Mouse (Mus musculus) midbrain, embryonic 11.5 days (tissue): ENCODE measurements around the gene Hsh2d. TPM values are rescaled to one million over a fixed set of nuclear protein-coding genes. Genes with fewer than 3 reads are reported as not detected.

ENCODE experiments used
- ATAC-seq: fragments of 200-750 bp; cut with Nextera tagmentation; 2 replicates; pipeline ENCODE4 v1.8.0; 2017; ENCODE audit warnings: moderate TSS enrichment, moderate library complexity; ENCODE audit not compliant: low FRiP score
- DNase-seq: peaks from one replicate; pipeline ENCODE4 v3.0.0; 2015; ENCODE audit warnings: low spot score; ENCODE audit errors: missing footprints
- H3K27ac ChIP-seq: fragments of 300-500 bp; sonication (generic); 2 replicates; pipeline ENCODE4 v1.5.1; 2014; ENCODE audit warnings: low read depth, low read length
- H3K27me3 ChIP-seq: fragments of 300-500 bp; sonication (generic); 2 replicates; pipeline ENCODE4 v1.6.1; 2014; ENCODE audit warnings: mild to moderate bottlenecking, low read length, moderate library complexity, mixed read lengths; ENCODE audit not compliant: control insufficient read depth, insufficient read depth
- H3K36me3 ChIP-seq: fragments of 300-500 bp; sonication (generic); 2 replicates; pipeline ENCODE4 v1.6.1; 2014; ENCODE audit warnings: mild to moderate bottlenecking, low read length, moderate library complexity, mixed read lengths; ENCODE audit not compliant: control insufficient read depth, insufficient read depth
- H3K4me1 ChIP-seq: fragments of 300-500 bp; sonication (generic); 2 replicates; pipeline ENCODE4 v1.6.1; 2014; ENCODE audit warnings: low read length; ENCODE audit not compliant: control insufficient read depth, insufficient read depth
- H3K4me2 ChIP-seq: fragments of 300-500 bp; sonication (generic); 2 replicates; pipeline ENCODE4 v1.6.1; 2014; ENCODE audit warnings: mild to moderate bottlenecking, moderate library complexity
- H3K4me3 ChIP-seq: fragments of 300-500 bp; sonication (generic); 2 replicates; pipeline ENCODE4 v1.5.1; 2014; ENCODE audit warnings: low read depth, low read length
- H3K9ac ChIP-seq: fragments of 300-500 bp; sonication (generic); 2 replicates; pipeline ENCODE4 v1.6.1; 2014; ENCODE audit warnings: low read length
- H3K9me3 ChIP-seq: fragments of 300-500 bp; sonication (generic); 2 replicates; pipeline ENCODE4 v1.6.1; 2016; ENCODE audit warnings: low read length; ENCODE audit not compliant: control insufficient read depth
- WGBS: fragments of 180-500 bp; shearing (Covaris S2); extraction: QIAGEN DNeasy Blood & Tissue Kit; methylation state at CpG from one replicate; pipeline ENCODE4 v1.1.7; 2014; 5-methylcytosine and 5-hydroxymethylcytosine counted together
- polyA plus RNA-seq: library from polyadenylated mRNA; unstranded; fragments of >200 nt; fragmentation: Nextera tagmentation; extraction: Ambion mirVana; gene quantifications from 2 replicates; pipeline ENCODE4 v1.2.1, GENCODE M21; 2014

The Hsh2d gene
- polyA plus RNA-seq, 1 experiment from 2014 or later, result not detected

DNA sequence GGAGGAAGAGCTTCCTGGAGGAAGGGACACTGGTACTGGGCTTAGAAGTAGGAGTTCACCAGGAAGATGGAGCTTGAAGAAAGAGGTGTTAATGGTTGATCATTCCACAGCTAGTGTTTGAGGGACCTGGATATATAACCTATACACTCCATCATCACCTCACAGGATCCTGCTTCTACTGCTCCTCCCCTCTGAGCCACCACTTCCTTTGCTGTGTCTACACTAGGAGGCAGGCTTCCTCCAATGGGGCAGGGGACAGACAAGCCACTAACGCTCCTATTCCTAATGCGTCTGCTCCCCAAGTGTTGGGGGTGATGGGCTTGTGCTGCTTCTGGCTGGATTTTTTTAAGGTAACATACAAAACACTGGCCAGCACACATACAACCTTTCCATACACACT is 21.3 kb downstream of the Hsh2d start:
- Histone ChIP-seq H3K27me3 (no peaks in the 10 kb centered on the region), H3K9me3 (no peaks in the 10 kb centered on the region), H3K27ac (no peak overlapping the region), H3K9ac (no peak overlapping the region), H3K4me1 (no peaks in the 10 kb centered on the region), H3K36me3 (no peaks in the 10 kb centered on the region), H3K4me2 (no peak overlapping the region), H3K4me3 (no peak overlapping the region)
- no peak for DNase-seq
- no peak for ATAC-seq
- WGBS, result 73% methylated on average over 2 of the region's 2 CpGs

DNA sequence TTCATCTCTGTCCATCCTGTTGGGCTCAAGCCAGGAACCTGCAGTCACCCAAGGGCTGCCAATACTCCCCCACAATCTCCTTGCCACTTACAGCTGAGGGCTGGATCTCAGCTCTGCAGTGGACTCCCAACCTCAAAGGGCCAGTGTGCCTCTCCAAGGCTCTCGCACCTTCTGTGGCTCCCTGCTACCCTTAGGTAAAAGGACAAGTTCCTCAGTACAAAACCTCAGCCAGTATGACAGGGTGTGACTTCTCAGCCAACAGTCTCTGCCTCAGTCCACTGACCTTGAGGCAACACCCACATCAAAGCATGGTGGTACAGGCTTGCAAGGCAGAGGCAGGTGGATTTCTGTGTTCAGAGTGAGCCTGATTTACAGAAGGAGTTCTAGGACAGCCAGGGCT is 22.4 kb downstream of the Hsh2d start:
- no peaks in the 10 kb centered on the region for H3K36me3 ChIP-seq
- no peak overlapping the region for H3K4me3 ChIP-seq
- no peaks in the 10 kb centered on the region for H3K9me3 ChIP-seq
- DNase-seq (no peak), ATAC-seq (no peak)
- no peak overlapping the region for H3K27ac ChIP-seq
- 88% methylated on average over 1 of the region's 1 CpGs for WGBS
- no peak overlapping the region for H3K4me2 ChIP-seq
- H3K9ac ChIP-seq, result no peak overlapping the region
- no peaks in the 10 kb centered on the region for H3K27me3 ChIP-seq
- no peaks in the 10 kb centered on the region for H3K4me1 ChIP-seq

DNA sequence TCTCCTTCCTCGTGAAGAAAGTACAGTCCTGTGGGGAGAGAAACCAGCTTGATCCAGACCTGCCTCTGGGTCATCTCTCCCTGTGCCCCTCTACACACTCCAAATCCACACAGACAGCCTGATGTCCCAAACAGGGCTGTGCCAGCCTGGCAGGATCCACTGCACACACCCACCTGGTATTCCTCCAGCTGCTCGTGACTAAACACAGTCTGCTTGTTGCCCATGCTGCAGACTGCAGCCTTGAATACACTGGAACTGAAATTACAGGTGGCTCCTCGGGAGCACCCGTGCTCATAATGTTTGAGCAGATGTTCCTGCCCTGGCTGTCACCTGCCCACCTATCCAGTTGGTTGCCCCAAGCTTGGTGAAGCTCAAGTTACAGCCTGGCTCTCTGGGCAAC is 23.3 kb downstream of the Hsh2d start, which contains the start of gene Cib3:
Cib3 (minus strand) TSS at position 87 of the 400 bp plus-strand sequence.
- Histone ChIP-seq H3K27me3 (no peaks in the 10 kb centered on the region), H3K4me3 (no peak within 1 kb of the TSS), H3K9ac (no peak within 1 kb of the TSS), H3K4me2 (no peak within 1 kb of the TSS), H3K36me3 (no peaks in the 10 kb centered on the region), H3K4me1 (no peaks in the 10 kb centered on the region), H3K9me3 (no peaks in the 10 kb centered on the region), H3K27ac (no peak within 1 kb of the TSS)
- WGBS, result 72% methylated on average over 4 of the region's 4 CpGs
- DNase-seq (no peak), ATAC-seq (no peak)

DNA sequence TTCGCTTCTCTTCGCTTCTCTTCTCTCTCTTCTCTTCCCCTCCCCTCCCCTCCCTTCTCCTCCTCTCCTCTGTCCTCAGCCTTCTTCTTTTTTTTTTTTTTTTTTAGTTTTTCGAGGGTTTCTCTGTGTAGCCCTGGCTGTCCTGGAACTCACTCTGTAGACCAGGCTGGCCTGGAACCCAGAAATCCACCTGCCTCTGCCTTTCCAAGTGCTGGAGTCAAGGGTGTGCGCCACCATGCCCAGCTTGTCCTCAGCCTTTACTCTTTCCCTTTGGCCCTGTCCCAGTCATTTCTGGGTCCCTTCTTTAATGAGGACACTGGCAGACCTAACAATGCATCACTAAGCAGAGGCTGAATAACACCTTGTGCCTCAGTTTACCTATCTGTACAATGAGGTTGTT is 24.1 kb downstream of the Hsh2d start, which contains the start of gene Gm11034:
Gm11034 (minus strand) TSS at position 101 of the 400 bp plus-strand sequence.
- DNase-seq (no peak), ATAC-seq (no peak)
- no peaks in the 10 kb centered on the region for H3K4me1 ChIP-seq
- H3K4me2 ChIP-seq, result no peak within 1 kb of the TSS
- H3K9ac ChIP-seq, result no peak within 1 kb of the TSS
- H3K27me3 ChIP-seq, result no peaks in the 10 kb centered on the region
- 76% methylated on average over 4 of the region's 4 CpGs for WGBS
- no peak within 1 kb of the TSS for H3K4me3 ChIP-seq
- no peak within 1 kb of the TSS for H3K27ac ChIP-seq
- H3K36me3 ChIP-seq, result no peaks in the 10 kb centered on the region
- no peaks in the 10 kb centered on the region for H3K9me3 ChIP-seq

DNA sequence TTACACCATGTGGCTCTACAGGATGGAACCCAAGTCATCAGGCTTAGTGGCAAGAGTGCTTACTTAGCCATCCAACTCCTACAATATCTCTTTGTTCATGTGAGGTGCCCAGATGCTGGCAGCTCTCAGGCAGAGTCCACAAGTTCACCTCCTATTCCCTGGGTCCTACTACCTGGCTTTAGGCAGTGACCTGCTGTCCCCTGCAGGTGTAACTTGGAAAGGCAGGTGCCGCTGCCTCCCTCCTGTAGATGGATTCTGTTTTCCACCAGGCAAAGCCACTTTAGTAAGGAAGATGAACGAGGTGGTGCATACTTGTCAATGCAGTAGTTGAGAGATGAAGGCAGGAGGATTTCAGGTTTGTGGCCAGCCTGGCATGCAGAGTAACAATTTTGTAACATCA is 25.6 kb downstream of the Hsh2d start:
- 38% methylated on average over 2 of the region's 2 CpGs for WGBS
- ATAC-seq (no peak), DNase-seq (no peak)
- H3K9me3 ChIP-seq, result no peaks in the 10 kb centered on the region
- H3K4me1 ChIP-seq, result no peaks in the 10 kb centered on the region
- H3K27me3 ChIP-seq, result no peaks in the 10 kb centered on the region
- no peak overlapping the region for H3K9ac ChIP-seq
- no peak overlapping the region for H3K4me2 ChIP-seq
- no peak overlapping the region for H3K27ac ChIP-seq
- no peaks in the 10 kb centered on the region for H3K36me3 ChIP-seq
- no peak overlapping the region for H3K4me3 ChIP-seq

DNA sequence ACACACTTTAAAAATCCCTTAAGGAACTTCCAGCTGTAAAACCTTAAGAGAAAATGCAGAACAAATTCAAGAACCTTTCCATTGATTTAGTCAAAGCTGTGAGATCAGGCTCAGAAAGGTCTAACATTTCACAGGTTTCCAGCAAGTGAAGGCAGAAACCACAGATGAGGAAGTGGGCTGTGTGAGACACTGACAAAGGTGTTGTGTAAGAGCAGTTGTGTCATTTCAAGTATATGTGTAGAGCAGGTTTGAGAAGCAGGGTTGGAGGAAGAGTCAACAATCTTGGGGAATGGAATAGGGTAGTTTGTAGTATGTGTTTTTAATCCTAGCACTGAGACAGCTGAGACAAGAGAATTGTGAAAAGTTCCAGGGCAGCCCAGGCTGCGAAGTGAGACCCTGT is 26.4 kb downstream of the Hsh2d start:
- Histone ChIP-seq H3K4me3 (no peak overlapping the region), H3K9me3 (no peaks in the 10 kb centered on the region), H3K4me2 (no peak overlapping the region), H3K27ac (no peak overlapping the region), H3K4me1 (peaks cover 5% of the 10 kb centered on the region), H3K27me3 (no peaks in the 10 kb centered on the region), H3K36me3 (no peaks in the 10 kb centered on the region), H3K9ac (no peak overlapping the region)
- WGBS, result 43% methylated on average over 1 of the region's 1 CpGs
- ATAC-seq (no peak), DNase-seq (no peak)

DNA sequence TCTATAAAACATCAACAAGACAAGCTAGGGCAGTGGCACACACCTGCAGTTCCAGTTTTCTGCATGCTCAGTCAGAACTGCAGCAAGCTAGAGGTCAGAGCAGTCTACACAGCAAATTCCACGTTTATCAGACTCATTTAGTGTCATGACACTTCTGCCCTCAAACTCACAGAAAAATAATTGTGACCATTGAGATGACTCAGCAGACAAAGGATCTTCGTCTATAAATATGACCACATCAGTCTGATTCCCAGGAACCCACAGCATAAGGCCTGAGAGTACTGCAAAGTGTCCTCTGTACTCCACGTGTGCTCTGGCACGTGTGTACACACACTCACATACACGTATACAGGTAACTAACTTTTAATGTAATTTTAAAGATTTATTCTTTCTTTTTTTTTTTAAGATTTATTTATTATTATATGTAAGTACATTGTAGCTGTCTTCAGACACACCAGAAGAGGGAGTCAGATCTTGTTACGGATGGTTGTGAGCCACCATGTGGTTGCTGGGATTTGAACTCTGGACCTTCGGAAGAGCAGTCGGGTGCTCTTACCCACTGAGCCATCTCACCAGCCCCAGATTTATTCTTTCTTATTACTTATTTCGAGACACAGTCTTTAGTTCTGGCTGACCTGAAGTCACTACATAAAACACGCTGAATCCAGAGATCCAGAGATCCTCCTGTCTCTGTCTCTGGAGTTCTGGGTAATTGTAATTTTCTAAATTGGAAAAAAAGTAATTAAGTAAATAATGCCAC is 29.5 kb downstream of the Hsh2d start:
- peak overlapping the region; percentile 89 for H3K4me2 ChIP-seq
- DNase-seq (no peak), ATAC-seq (peak; percentile 31)
- no peaks in the 10 kb centered on the region for H3K27me3 ChIP-seq
- H3K4me3 ChIP-seq, result peak overlapping the region; percentile 87
- H3K9ac ChIP-seq, result no peak overlapping the region
- H3K4me1 ChIP-seq, result peaks cover 5% of the 10 kb centered on the region
- H3K27ac ChIP-seq, result no peak overlapping the region
- H3K36me3 ChIP-seq, result peaks cover 12% of the 10 kb centered on the region; the same call in 1 of the 2 replicates
- 83% methylated on average over 9 of the region's 10 CpGs for WGBS
- no peaks in the 10 kb centered on the region for H3K9me3 ChIP-seq

DNA sequence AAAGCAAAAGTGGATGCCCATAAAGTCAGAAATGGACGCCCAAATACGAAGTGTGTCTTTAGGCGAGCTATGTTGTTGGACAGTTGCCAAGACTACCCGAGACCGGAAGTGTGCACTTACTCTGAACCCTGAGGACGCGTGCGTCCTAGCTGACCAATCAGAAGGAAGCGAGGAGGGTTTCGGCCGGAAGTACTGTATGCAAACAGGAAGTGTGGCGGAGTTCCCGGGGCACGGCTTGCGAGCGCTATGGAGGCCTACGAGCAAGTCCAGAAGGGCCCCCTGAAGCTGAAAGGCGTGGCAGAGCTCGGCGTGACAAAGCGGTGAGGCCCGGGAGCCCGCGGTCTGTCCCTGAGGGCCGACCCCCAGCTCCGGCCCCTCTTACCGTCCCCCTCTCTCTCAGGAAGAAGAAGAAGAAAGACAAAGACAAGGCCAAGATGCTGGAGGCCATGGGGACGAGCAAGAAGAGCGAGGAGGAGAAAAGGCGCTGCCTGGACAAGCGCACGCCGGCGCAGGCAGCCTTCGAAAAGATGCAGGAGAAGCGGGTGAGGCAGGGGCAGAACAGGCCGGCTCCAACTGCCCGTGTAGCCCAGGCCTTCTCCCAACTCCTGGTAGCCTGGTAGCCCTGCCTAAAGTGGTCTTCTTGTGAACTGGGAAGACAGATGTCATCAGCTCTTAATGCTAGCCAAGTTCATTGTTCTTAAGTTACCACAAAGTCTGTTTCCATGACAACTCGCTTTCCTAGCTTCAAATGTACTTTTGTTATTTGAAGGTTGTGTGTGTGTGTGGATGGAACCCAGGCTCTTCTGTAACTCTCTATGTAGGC is 30.3 kb downstream of the Hsh2d start, which contains the start of gene Fam32a:
Fam32a (plus strand) TSS at position 190 of the 823 bp plus-strand sequence.
- 18% methylated on average over 39 of the region's 39 CpGs for WGBS
- ATAC-seq, result peak; percentile 98
- Histone ChIP-seq H3K36me3 (peaks cover 12% of the 10 kb centered on the region; the same call in 1 of the 2 replicates), H3K4me1 (peaks cover 5% of the 10 kb centered on the region), H3K4me3 (peak within 1 kb of the TSS; percentile 87), H3K9ac (peak within 1 kb of the TSS; percentile 79), H3K4me2 (peak within 1 kb of the TSS; percentile 89), H3K27me3 (no peaks in the 10 kb centered on the region), H3K27ac (no peak within 1 kb of the TSS; the same call in 1 of the 2 replicates), H3K9me3 (no peaks in the 10 kb centered on the region)
- peak; percentile 98 for DNase-seq

DNA sequence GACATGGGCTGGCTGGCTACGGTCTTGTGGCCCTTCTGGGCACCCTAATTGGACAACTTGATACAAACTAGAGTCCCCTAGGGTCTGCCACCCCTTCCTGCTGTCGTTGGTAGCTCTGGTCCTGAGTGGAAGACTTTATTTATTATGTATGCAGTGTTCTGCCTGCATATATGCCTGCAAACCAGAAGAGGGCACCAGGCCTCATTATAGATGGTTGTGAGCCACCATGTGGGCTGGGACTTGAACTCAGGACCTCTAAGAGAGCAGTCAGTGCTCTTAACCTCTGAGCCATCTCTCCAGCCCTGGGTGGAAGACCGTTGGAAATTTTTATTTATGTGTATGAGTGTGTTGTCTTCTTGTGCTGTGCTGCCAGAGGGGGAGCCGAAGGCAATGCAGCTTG is 31.3 kb downstream of the Hsh2d start:
- Histone ChIP-seq H3K4me3 (peak overlapping the region; percentile 87), H3K4me2 (peak overlapping the region; percentile 89), H3K27me3 (no peaks in the 10 kb centered on the region), H3K9me3 (no peaks in the 10 kb centered on the region), H3K36me3 (peaks cover 12% of the 10 kb centered on the region; the same call in 1 of the 2 replicates), H3K4me1 (peaks cover 5% of the 10 kb centered on the region), H3K27ac (no peak overlapping the region), H3K9ac (no peak overlapping the region)
- no peak for ATAC-seq
- DNase-seq, result no peak
- 88% methylated on average over 4 of the region's 4 CpGs for WGBS
